Mouse (Mus musculus) ES-E14 (cell line): ENCODE results near the gene Rassf5.

Experiments
- CHD2 ChIP-seq: IDR thresholded peaks from 2 replicates; pipeline ENCODE4 v1.6.1; 2014; ENCODE audit warnings: mild to moderate bottlenecking, low read depth, low read length, inconsistent platforms
- MAFK ChIP-seq: IDR thresholded peaks from 2 replicates; pipeline ENCODE4 v1.6.1; 2014; ENCODE audit warnings: mild to moderate bottlenecking, low read depth, low read length, inconsistent platforms; ENCODE audit not compliant: insufficient read depth
- ZC3H11A ChIP-seq: IDR thresholded peaks from 2 replicates; pipeline ENCODE4 v1.6.1; 2012; ENCODE audit warnings: low read depth, mild to moderate bottlenecking, inconsistent platforms, low read length, borderline replicate concordance
- ZNF384 ChIP-seq: IDR thresholded peaks from 2 replicates; pipeline ENCODE4 v1.6.1; 2012; ENCODE audit warnings: low read depth, low read length, inconsistent platforms

- no peak for TF ChIP-seq ZC3H11A
- TF ChIP-seq ZNF384, result no peak
- no peak for TF ChIP-seq MAFK
- no peak for TF ChIP-seq CHD2
Measured at GRCm38 (mm10) chr1:131208081-131208480, 37.0 kb downstream of the Rassf5 start.
